Mouse (Mus musculus) embryo, embryonic 11 days (tissue): ENCODE measurements around the gene Trpt1.
"Not testable (repeated sequence)": the region's sequence is repeated elsewhere in the genome, so short reads cannot be mapped to it uniquely, and the experiment has no call there.

Experiments
- DNase-seq: peaks from one replicate; pipeline ENCODE4 v3.0.0-alpha.2; 2015

The Trpt1 gene

GRCm38 (mm10) chr19:6975537-6976521 lies 20.1 kb upstream of the Trpt1 start, which contains the start of gene Plcb3:
TSS of gene Plcb3 (minus strand) at chr19:6976470.
- peak; percentile 82 for DNase-seq

DNA sequence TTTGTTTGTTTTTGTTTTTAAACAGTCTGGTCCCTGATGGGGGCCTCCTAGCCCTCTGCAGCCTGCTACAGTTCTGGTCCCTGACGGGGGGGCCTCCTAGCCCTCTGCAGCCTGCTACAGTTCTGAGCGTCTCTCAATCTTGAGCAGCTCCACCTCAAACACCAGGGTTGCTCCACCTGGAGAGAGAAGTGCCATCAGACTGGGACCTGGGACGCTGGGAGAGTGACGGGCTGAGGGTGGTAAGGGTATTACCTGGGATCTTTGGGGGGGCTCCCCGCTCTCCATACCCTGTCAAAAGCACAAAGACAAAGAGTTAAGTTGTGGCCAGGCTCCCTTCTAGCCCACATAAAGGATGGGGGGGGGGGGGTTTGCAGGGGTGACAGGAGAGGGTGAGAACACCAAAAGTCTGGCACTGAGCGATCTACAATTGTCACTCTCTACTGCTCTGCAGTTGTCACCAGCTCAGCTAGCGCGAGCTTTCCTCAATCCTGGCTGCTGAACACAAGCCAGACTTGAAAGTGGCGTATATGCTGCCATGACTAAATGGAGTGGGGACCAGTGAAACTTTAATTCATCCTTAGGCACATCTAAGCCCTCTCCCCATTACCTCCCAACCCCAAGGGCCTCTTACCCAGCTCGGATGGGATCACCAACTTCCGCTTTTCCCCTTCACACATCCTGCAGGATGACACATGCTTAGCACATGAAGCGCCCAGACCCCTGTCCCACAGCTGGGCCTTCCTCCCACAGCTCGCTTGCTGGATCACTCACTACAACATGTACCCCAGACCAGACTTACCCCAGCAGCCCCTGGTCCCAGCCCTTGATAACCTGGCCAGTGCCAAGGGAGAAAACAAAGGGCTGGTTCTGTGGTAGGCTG lies 17.9 kb upstream of the Trpt1 start:
- no peak for DNase-seq

- DNase-seq = no peak
Measured at GRCm38 (mm10) chr19:6978639-6978974, 17.3 kb upstream of the Trpt1 start.

- peak; percentile 46 for DNase-seq
Measured at GRCm38 (mm10) chr19:6979001-6979479, 16.9 kb upstream of the Trpt1 start.

DNA sequence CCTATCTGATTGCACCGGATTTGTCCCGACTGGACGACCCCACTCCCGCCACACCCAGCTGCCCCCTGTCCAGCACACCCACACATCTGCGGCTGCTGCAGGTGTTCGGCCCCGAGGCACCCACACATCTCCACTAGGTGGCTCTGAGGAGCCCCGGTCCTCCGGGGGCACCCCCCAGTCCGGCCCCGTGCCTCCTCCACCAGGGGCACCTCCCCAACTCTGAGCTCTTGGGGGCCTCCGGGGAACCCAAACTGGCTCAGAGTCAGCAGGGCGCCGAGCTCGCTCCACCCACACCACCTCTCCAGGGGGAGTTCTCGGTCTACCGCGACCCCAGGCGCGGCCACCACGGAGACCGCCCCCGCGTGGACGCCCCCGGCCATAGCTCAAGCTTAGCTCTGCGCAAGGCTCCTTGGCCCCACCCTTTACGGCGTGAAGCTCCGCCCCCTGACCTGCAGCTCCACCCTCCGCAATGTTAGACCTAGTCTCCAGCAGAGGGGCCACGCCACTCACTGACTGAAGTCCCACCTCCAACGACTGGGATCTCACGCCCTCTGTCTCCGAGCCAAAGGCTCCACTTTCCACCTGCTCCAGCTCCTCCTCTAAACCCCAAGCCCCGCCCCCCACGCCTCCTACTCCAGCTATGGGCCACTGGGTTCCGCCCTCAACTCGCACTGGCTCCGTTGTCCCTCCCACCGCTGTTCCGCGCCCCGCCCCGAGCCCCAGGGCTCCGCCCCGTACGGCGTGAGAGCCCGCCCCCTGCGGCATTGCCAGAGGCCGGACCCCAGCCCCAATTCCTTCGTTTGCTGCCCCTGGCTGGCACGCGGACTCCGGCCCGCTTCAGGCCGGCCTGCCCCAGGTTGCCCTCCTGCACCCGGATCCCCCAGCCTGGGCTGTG lies 16.2 kb upstream of the Trpt1 start:
- DNase-seq = peak; percentile 99

DNA sequence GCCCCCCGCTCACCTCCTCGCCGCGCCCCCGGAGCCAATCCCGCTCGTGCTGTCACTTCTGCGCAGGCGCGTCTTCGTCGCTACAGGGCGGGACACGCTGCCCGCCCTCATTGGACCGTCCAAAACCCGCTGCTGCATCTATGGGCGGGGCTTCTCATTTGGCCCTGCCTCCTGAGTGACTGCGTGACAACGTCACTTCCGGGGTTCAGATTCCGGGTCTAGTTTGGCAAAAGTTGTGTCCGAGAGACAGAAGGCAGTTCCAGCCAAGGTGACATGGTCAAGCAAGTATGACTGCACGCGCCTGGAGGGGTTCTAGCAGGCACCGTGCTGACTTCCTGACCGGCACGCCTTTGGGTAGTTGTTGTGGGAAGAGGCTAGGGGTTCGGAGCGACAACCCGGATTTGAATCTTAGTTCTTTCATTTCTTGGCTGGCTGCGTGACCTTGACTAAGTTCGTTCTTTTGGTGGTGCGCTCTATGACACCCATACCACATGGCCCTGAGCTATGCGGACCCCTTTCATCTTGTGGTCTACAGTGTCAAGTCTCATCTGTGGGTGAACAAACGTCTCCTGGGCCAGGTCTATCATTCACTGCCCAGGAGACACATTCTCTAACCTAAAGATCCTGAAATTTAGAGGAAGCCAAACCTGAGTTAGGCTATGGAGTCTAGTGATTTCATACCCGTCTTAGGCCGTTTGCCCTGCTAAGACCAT lies 15.4 kb upstream of the Trpt1 start, which contains the start of gene Fkbp2:
TSS of gene Fkbp2 (minus strand) at position 121 of the 713 bp plus-strand sequence.
- DNase-seq = peak; percentile 99

DNA sequence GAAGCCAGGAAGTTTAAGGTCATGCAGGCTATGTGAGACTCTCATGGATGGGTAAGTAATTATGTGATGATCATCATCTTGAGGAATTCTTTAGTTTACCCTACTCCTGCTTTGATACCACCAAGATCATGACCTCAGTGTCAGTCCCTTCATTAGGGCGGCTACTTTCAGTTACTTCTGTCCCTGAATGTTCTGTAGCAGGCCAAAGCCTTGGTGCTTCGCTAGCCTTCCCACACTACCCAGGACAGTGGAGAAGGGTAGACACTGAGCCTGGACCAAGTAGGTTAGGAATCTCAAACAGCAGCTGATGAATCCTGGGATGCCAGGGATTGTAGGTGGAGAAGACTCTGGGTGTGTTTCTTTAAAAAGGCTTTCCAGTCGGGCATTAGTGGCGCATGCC lies 14.5 kb upstream of the Trpt1 start:
- DNase-seq = no peak

DNA sequence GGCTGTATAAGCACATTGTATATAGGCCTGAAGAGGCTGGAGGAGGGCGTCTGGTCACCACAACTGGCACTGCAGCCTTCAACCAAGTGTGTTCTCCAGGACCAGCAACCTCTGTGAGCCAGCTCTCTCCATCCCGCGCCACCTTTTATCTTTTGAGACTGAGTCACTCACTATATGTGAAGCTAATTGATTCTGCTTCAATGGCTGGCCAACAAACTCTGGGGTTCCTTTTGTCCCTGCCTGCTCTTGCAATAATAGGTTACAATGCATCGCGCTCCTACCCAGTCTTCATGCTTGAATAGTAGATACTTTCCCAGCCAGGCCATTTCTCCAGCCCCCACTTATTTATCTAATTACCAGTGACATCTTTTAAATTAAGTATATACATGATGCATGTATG lies 12.3 kb upstream of the Trpt1 start:
- no peak for DNase-seq

DNA sequence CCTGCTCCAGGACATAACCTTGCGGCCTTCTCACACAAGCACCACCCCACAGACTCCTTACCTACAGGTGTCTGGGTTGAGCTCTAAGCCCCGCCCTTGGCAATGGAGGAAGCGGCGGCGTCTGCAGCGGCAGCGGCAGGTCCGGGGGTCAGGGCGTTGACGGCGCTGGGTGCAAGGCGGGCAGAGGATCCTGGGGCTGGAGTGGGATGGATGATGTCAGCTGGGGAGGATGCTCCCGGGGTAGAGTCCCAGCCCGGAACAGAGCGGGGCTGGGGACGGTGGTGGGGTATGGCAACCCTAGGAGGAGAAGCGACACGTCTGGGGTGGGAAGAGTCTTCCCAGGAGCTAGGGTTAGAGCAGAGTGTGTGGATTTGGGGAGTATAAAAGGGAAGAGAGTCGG lies 10.6 kb upstream of the Trpt1 start:
- DNase-seq = no peak

- DNase-seq = no peak
Measured at GRCm38 (mm10) chr19:6985951-6986708, 9.8 kb upstream of the Trpt1 start.

- DNase-seq = peak; percentile 79
Measured at GRCm38 (mm10) chr19:6987061-6987903, 8.6 kb upstream of the Trpt1 start, which contains the start of gene Vegfb. TSS of gene Vegfb (minus strand) at chr19:6987651.

DNA sequence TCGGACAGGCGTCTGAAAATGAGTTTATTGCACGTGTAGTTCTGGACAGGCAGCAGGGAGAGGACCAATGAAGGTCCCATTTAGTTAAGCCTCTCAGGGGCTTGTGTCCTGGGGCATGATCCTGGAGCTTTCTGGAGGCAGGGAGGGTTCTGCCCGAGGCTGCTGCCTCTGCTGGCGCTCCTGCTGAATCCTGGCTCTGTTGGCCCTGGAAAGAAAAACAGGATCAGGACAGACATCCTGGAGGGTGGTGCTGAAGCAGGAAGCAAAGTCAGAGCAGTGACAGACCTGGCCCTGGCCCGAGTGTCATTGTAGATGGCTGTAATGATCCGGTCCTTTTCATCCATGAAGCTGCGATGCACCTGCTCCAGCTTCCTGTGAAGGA lies 8.0 kb upstream of the Trpt1 start:
- no peak for DNase-seq

DNA sequence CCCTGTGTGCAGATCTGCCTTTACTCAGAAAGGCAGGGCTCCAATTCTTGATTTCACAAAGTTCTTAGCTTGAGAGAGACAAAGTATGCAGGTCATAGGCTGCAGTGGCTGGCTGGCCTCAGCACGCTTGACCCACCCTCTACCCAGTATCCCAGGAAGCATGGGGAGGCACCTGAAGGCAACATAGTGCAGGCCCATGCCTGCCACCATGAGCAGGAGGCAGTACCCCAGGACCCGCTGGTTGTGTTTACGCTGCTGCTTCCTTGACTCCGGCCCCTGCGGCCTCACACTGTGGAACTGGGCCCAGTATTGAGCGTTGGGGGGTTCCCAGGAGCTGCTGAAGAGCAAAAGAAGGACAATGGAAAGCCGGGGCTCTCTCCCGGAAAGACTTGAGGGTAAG lies 6.7 kb upstream of the Trpt1 start:
- no peak for DNase-seq

DNA sequence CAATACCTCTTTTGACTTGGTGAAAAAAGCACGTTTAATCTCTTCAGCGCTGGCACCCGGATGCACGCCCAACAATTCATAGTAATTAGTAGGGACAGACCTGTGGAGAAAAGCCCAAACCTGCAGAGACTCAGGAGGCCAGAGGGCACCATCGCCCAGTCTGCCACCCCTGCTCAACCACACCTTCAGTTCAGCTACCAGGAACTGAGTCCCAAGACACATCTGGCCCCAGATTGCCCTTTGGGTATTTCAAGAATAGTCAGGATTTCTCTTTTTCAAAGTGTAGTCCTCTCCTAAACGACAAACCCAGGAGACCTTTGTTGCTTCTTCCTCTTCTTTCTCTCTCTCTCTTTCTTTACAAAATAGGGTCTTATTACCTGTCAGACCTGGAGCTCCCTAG lies 5.2 kb upstream of the Trpt1 start:
- no peak for DNase-seq

- not testable (repeated sequence) for DNase-seq
Measured at GRCm38 (mm10) chr19:6991166-6991565, 4.8 kb upstream of the Trpt1 start.

DNA sequence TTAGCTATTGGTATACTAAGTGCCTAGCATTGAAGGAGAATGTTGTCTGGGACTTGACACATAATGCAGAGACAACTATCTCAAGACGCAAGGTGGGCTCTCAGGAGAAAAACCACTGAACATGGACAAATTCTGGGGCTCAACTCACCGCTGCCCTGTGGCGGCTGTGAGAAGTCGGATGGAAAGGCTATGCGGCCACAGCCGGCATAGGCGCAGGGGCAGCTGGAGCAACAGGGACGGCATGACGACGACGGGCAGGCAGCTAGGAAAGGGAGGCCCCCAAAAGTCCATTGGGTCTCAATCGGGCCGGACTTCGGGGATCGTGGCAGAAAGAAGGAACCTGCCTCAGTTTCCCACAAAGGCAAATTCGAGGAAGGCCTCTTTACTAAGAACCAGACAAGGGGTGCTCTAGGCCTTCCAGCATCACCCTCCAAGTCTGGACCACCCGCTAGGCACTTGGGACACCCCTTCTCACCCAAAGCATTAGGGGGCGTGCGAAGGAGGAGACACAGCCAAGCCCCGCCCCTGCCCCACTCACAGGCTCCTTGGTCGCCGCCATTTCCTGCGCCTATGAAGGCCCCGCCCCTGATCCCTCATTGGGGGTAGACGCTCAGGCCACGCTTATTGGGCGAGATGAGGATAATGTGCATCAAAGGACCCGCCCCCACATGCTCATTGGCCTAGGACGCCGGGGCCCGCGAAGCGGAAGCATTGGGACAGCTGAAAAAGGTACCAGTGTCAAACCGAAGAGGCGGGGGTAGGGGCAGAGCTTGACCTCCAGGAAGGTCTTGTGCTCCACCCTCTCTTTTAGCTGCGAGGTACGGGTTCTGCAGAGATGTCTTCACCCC lies 3.7 kb upstream of the Trpt1 start, which contains the start of gene Dnajc4:
TSS of gene Dnajc4 (minus strand) at position 562 of the 848 bp plus-strand sequence.
- DNase-seq = peak; percentile 100

- no peak for DNase-seq
Measured at GRCm38 (mm10) chr19:6993011-6993770, 2.7 kb upstream of the Trpt1 start.

DNA sequence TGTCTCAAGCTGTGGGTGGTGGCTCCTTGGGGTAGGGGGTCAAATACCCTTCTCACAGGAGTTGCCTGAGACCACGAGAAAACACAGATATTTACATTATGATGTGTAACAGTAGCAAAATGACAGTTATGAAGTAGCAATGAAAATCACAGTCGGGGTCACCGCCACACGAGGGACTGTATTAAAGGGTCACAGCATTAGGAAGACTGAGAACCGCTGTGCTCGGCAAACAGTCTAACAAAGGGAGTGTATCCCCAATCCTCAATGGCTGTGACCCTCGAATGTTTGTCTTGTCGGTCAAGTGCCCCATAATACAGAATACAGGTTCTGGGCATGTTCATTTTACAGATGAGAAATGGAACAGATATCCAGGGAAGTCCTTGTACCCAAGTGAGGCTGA lies 1.9 kb upstream of the Trpt1 start:
- DNase-seq = no peak
